Mouse (Mus musculus): ENCODE data around the gene Acad11.

Acad11 gene

DNA sequence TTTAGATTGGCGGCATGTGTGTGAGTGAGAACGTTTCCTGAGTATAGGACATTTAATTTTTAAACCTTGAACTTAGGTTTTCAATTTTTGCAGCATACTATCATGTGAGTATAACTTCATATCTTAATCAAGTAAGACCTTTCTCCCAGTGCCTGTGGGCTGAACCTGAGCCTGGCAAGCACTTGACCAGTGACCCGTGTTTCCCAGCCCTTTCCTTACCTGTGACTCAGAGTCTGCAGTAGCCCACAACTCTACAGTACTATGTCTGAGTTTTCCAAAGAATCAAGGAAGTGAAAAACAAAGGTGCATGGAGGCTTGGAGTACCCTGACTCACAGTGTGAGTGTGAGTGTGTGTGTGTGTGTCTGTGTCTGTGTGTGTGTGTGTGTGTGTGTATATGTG is 16.9 kb downstream of the Acad11 start:
- no peak for DNase-seq (ENCODE audit: low spot score in 2 of 2)

DNA sequence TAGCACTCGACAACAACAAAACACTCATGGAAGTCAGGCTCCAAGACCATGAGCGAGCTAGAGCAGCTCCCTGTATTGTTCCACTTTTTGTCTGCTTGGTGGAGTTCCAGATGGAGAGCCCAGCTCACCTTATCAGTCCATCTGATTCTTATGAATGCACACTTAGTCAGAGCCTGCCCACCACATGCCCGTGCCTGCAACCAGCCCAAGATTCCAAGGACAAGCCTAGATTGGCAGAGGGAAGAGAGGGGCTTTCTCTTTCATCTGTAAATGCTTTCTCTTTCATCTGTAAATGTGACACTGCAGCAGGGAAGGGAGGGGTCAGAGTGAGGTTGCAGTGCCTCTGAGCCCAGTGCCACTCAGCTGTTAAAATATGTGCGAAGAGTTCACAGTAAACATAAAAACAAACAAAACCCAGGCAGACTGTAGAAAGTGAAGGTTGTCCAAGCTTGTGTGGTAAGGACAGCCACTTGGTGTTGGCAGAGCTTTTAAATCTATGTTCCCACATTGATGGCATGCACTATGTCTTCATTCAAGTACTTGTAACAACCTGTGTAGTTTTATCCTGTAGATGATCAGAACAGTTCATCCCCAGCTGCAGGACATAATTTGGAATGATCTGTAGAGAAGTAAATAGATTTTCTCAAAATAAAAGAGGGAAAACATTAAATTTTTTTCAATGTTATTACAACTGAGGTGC is 22.7 kb downstream of the Acad11 start:
- DNase-seq (ENCODE audit: low spot score in 2 of 2) = no peak

DNA sequence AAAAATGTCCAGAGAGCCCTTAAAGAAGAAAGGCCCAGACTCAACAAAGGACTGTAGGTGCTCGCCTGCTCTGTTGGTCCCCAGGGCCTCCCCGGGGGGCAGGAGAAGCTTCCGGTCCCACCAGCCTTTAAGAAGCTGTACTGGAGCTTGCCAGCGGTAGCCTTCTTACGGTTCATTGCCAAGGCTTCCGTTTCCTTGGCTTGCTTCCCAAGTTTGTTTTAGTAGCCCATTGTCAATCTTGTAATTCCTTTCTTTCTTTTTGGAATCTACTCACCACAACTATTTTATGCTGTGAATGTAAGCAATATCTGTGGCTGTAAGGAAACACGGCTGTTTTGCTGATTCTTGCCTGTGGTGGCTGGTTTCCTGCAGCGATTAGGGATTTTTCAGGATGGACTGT is 25.4 kb downstream of the Acad11 start:
- no peak for DNase-seq (ENCODE audit: low spot score in 2 of 2)

DNA sequence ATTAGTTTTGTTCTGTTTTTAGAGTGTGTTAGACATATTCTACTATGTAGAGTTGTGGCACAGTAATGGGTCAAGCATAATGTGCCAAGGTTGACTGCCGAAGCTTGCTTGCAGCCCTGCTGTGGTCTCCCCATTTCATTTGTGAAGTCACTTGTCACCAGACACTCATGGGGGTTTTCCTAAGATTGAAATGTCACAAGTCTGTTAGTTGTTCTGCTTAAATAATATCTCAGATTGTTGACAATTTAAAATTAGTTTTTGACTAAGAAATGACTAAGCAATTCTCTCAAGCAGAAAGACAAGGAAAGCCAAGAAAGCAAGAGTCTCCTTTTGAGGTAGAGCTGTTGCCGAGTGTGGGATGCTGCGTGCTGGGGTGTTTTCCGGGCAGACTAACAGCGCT is 29.8 kb downstream of the Acad11 start:
- peak in 1 of 2 experiments; percentile 44 for DNase-seq (ENCODE audit: low spot score in 2 of 2)

DNA sequence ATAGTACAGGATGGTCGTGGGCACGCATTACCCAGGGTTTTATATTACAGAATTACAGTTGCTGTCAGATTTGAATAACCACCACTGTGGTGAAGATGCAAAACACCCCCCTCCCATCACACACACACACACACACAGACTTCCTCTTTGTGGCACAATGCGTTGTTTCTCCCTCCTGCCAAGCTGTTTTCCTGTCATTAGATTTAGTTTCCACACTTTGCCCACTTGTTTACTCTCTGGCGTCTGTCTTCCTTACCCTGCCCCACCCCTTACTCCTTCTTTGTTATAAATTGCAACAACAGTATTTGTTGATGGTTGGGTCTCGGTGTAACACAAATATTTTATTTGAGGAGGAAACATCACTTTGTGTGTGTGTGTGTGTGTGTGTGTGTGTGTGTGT is 35.1 kb downstream of the Acad11 start:
- DNase-seq (ENCODE audit: low spot score in 2 of 2) = no peak

DNA sequence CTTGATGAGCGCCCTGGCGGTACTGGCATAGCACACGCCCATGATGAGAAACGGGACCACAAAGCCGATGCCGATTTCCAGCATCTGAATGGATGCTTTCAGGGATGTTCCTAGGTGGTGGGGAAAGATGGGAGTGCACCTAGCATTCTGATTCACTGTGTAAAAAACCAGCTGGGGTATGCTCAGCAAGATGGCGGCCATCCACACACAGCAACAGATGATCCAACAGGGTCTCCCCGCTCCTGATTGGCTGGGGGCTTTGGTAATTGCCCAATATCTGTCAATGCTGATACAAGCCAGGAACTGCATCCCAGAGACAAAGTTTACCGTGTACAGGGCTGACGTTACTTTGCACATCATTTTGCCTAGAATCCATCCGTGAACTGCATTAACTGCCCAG is 35.9 kb downstream of the Acad11 start:
- no peak for DNase-seq (ENCODE audit: low spot score in 2 of 2)

DNA sequence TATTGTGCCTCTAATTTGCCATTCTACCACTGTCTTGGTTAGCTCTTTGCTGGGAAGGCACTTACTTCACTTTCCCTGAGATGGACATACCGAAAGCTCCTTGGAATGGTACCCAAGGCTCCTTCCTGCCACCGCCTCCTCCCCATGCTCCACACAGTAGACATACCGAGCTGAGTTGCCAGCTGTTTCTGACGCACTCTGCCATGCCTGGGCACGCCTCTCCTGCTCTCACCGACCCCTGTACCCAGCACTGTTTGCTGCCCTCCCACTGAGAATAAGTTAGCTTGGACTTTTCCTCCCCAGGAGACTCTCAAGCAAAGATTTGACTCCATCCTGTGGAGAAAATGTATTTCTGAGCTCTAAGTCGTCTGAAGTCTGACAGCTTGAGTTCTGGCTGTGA is 37.6 kb downstream of the Acad11 start:
- no peak for DNase-seq (ENCODE audit: low spot score in 2 of 2)

DNA sequence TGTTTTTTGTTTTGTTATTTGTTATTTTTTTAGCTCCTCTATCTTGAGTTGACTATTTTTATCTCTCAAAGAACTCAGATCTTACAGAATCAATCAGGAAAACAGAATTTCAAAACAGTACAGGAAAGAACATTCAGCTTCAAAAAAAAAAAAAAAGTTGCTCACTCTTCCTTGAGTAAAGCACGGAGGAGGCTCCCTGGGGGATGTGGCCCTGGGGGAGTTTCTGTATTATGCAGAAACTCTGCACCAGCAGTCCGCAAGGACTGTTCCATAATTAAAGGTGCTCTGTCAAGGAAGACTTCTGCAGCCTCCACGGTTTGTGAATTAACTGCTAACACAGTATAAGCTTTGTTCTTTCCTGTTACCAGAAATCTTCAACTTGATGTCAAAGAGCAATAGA is 38.3 kb downstream of the Acad11 start:
- DNase-seq (ENCODE audit: low spot score in 2 of 2) = no peak

DNA sequence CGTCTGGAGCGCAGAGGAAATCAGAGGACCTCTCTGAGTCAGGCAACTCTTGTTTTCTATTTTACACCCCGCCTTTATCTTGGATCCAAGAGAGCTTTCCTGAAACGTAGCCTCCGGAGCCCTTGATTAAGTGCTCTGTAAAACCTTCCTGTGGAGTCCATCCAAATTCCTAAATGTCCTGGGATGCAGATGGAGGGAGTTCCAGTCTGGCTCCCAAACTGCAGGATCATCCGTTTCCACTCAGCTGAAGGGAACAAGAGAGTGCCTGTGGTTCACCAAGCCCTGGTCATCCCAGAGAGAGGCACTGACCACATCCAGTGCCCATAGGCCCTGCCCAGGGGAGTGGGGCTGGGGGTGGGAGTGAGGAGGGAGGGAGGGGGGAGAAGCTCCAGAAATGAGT is 39.1 kb downstream of the Acad11 start:
- DNase-seq (ENCODE audit: low spot score in 2 of 2) = peak in 1 of 2 experiments; percentile 33

DNA sequence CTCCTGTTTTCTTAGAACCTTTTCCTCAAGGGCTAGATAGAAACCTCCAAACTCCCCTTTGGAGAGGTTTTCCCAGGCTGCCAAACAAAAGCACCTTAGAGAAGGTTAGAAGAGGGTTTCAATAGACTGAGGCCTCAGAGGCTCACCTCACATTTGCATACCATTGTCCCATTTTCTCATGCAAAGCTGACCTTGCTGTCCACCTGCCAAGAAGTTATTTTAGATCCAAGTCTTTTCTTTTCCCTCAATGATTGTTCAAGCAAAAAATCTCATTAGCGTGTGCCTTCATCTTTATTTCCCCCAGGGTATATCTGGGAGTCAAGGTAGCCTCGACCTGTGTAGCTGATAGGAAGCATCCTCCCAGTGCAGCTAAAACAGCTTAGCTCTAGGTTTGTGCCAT is 39.7 kb downstream of the Acad11 start:
- DNase-seq (ENCODE audit: low spot score in 2 of 2) = no peak

DNA sequence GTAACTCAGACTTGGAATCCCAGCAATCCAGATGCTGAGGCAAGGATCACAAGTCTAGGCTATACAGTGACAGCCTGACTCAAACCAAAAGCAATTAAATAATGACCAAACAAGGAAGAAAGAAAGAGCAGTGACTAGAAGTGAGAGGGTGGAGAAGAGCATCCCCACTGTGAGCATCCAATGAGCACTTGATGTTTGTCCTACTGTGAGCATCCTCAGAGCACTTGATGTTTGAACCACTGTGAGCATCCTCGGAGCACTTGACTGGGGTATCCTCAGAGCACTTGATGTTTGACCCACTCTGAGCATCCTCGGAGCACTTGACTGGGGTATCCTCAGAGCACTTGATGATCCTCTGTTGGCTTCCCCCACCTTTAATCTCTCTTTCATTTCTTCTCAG is 41.8 kb downstream of the Acad11 start:
- DNase-seq (ENCODE audit: low spot score in 2 of 2) = no peak

DNA sequence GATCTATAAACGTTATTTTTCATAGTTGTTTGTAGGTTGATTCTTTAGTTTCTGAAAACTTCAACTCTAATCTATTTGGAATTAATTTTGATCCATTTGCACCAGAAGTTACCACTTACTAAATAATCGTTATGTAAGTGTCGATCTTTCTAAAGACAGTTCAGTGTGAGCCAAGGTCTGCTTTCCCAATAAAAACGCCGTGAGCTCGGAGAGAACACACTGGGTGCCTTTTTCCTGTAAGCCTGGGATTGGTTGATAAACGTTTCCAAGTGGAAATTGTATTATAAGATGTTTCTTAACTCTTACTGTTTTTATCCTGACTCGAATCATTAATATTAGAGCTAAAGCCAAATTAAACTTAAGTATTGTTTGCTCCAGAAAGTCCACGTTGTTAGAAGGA is 43.8 kb downstream of the Acad11 start:
- DNase-seq (ENCODE audit: low spot score in 2 of 2) = no peak

DNA sequence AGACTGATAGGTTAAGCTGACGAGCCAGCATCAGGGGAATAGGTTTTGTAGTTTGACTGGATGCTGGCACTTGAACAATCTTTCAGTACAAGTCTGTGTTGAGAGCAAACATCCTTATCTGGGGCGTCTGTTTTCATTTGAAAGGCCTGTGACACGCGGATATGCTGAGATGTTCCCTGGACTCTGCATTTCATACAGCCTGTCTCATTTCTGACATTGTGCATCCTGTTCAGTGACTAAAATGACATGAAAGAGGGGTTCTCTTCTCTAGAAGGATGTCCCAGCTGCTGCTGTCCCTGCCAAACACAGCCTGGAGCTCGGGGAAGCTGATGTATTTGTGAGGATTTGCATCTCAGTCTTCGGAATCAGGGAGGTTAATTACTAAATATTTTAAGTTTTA is 44.3 kb downstream of the Acad11 start:
- DNase-seq (ENCODE audit: low spot score in 2 of 2) = no peak

DNA sequence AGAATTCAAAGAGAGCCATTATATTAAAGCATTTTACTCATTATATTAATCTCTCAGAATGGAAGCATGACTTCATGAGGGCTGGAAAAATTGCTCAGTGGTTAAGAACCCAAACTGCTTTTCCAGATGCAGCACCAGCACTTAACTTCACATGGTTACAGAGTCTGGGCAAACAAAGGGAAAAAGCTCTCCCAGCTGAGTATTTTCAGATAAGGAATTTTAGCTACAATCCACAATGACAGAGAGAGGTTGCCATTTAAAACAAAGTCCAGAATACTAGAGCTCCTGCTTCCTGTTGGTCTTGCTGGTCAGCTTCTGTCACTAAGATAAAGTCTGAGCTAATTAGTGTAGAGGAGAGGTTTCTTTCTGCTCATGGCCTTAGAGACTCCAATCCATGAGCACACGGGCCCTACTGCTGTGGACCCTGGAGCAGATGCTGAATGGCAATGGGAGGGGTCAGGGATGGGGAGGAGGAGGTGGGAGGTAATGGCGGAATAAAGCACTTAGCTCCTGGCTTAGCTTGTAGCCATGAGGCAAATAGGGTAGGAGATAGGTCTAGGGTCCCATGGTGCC is 45.5 kb downstream of the Acad11 start:
- DNase-seq (ENCODE audit: low spot score in 2 of 2) = no peak

DNA sequence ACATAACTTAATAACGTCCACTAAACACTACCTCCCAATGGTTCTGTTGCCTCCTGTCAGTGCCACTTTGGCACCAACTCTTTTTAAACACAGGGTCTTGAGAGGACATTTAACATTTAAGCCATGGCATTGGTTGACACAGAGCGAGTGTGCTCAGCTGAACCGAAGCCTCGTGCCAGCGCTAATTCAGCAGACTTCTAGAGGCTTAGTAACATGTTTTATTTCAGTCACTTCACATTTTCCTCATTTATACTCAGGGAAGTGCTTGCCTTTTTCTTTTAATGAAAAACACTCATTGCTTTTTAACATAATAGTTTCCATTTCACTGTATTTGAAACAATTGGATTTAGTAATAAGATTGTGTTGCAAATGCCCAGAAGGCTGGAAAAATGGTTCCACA is 46.0 kb downstream of the Acad11 start:
- no peak for DNase-seq (ENCODE audit: low spot score in 2 of 2)

DNA sequence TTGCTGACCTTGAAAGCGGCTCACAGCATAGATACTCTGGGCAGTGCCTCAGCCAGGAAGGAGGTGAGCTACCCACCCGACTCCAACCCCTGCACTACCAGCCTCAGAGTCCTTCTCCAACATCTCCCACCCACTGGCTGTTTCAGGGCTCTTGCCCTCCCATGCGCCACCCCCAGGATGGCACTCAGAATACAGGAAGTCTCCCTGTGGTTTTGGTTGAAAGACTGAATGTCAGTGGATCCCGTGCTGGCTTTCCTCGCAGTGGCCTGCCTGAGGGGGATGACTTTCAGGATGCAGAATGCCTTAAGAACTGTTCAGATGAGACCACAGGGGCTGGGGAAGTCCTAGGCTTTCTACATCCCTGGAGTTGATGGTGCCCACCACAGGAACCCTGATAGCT is 59.9 kb downstream of the Acad11 start:
- no peak for DNase-seq (ENCODE audit: low spot score in 2 of 2)

DNA sequence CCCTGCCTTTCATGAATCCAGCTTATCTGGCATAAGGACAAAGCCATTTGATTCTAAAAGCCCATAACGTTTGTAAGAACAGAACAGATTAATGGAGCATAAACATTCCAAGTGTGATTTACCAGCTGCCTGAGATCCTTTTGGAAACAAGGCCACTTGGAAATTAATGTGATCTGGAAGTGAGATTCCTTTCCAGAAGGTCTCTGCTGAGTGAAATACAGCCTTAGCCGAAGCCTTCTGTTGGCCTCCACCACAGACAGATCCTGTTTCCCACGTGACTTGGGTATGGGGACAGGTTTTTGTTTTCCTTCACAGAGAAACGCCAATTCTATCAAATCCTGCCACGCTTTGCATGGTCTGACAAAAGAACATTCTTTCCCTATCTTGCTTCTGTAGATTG is 60.4 kb downstream of the Acad11 start:
- DNase-seq (ENCODE audit: low spot score in 2 of 2) = no peak

DNA sequence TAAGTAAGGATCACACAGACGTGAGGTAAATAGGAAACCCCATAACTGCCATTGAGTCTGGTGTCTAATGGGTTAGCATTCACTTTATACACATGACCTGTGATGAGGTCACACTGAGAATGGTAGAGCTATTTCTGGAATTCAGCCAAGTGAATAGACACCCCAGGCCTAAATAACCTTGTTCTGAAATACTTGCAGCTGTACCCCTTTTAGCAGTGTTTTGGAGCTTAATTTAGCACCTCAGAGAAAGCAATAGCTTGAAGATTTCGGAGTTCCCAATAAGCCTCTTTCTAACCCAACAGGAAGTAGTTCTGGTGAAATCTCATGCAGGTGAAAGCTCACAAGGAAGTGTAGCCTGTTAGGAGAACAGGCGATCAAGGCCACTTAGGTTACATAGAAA is 63.7 kb downstream of the Acad11 start, which contains the start of gene Ackr4:
TSS of gene Ackr4 (minus strand) at position 101 of the 400 bp plus-strand sequence.
- no peak for DNase-seq (ENCODE audit: low spot score in 2 of 2)

DNA sequence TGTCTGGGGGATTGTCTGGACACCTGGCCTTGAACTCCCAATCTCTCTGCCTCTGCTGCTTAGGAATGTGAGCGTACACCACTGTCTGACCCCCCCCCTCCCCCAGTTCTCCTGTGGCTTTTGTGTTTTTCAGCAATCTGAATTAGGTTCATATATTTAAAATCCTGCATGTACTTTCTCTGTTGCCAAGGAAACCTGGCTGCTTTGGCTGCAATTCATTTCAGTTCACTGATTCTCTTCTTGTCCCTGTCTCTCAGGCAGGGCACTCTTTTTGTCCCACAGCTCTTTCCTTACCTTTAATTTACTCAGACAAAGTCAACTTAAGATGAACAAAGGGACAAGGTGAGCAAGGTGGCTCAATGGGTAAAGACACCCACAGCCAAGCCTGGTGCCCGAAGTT is 64.9 kb downstream of the Acad11 start:
- DNase-seq (ENCODE audit: low spot score in 2 of 2) = no peak

DNA sequence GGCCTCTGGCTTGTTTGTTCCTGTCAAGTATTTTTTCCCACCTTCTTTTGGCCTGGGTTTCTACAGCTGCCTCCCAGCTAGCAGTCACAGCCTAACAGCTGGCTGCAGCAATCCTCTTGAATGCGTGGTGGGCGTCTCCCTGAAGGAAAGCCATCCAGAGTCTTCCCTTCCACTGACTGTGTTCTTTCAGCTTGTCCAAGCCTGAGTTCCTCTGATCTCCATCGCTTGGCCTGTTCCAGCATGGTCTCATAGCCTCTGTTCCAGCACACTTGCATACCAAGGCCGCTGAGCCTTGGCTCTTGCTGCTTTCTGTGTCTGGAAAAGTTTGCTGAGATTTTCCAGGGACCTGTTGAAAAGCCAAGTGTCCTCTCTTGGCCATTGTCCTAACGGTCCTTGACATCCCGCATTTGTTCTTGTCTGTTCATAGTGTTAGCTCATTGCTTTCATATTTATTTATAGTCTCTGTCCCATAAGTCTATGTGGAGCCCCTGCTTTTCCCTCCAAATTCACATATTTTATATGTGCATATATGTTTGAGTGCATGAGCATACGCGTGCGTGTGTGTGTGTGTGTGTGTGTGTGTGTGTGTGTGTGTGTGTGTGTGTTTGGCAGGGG is 67.1 kb downstream of the Acad11 start:
- peak in 1 of 2 experiments; percentile 52 for DNase-seq (ENCODE audit: low spot score in 2 of 2)

DNA sequence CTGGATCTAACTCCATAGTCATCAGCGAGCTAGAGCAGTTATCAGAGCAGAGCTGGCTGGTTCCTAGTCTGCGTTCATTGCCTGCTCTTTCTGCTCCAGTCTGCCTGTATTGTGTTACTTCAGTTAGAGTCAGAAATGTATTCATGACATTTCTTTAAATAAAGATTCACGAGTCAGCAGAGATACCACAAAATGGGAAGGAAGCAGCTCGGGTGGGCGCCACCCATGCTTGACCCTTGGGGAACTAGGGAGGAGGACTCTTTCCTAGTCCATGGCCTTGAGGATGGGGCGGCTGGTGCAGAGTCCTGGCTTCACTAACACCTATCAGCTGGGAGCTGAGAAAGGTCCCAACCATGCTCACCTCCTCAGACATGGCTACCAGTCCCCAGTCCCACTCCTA is 77.2 kb downstream of the Acad11 start:
- no peak for DNase-seq (ENCODE audit: low spot score in 2 of 2)

DNA sequence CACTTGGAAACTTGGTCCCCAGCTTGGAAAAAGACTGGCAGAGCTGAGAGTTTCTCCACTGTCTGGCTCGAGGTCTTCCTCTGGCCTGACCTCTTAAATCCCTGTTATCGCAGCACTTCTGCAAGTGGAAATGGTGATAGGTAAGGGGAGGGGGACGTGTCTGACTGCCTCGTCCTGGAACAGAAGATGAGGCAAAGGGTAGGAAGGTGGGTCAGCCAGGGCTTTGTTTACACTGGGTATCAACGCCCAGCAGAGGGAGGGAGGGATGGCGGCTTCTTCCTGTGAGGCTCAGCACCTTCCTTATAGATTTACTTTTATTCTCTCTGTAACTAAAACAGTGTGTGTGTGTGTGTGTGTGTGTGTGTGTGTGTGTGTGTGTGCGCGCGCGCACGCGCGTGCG is 79.6 kb downstream of the Acad11 start:
- no peak for DNase-seq (ENCODE audit: low spot score in 2 of 2)

DNA sequence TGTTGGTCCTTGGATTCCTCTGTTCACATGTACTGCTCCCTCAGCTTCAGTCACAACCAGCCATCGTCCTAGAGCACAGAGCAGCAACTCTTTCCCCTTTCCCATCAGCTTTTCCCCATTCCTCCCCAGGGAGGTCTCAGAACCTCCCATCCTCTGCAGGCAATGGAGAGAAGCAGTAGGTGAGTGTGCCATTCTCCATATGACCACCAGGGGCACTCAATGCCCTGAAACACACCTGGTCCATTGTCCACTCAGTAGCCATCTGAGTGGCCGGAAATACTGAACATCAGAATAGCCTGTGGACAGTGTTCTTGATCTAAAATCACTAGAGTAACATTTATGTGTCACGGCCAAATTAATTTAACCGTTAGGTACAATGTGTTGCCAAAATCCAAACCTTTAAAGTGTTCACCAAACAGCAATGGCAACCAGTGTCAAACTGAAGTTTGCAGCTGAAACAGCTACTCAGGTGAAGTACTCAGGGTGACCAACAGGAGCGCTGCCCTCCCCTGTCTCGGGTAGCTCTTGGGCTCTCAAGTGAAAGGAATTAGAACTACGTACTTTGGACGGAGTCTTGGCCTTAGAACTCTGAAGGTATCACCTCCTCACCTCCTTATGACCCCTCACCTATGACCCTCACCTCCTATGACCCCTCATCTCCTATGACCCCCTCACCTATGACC is 81.3 kb downstream of the Acad11 start:
- no peak for DNase-seq (ENCODE audit: low spot score in 2 of 2)

All from urinary bladder, postnatal 4 days (tissue).